Mouse (Mus musculus) layer of hippocampus, postnatal 25 days (tissue): ENCODE results near the gene Gsta2. TPM values are rescaled to one million over a fixed set of nuclear protein-coding genes. Genes with fewer than 3 reads are reported as not detected.
"Not testable (repeated sequence)": the region's sequence is repeated elsewhere in the genome, so short reads cannot be mapped to it uniquely, and the experiment has no call there.

Experiments
- DNase-seq, 2 experiments: peaks; one replicate each; pipeline ENCODE4 v3.0.0; 2022; ENCODE audit warnings: mixed read lengths in 2 of 2, low spot score in 1 of 2; ENCODE audit errors: extremely low spot score in 1 of 2
- total RNA-seq, 2 experiments: library from RNA; stranded (reverse); gene quantifications; 2 replicates each; pipeline ENCODE4 v1.2.3; 2021

Gsta2 gene
- total RNA-seq, 2 experiments from 2014 or later: not detected

DNA sequence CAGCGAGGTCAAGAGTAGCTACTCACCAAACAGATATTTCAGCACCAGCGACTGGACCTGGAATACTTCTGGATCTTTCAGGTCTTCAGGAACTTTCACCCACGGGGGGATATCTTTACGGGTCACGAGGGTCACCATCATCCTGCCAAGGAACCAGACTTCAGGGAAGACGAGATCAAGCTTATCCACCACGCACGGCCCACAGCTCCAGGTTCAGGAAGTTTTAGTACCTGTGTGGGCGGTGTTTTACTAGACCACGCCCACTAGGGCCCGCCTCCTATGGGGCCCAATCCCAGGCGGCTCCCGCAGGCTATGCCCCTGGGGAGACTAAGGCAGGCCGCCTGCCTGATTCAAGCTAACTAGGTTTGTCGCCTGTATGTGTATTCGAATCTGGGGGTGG, 12.4 kb upstream of the Gsta2 start, which contains the start of gene Dppa5a:
Gene Dppa5a, minus strand, starts transcription at position 219 of the 400 bp plus-strand sequence.
- not testable (repeated sequence) for DNase-seq

DNA sequence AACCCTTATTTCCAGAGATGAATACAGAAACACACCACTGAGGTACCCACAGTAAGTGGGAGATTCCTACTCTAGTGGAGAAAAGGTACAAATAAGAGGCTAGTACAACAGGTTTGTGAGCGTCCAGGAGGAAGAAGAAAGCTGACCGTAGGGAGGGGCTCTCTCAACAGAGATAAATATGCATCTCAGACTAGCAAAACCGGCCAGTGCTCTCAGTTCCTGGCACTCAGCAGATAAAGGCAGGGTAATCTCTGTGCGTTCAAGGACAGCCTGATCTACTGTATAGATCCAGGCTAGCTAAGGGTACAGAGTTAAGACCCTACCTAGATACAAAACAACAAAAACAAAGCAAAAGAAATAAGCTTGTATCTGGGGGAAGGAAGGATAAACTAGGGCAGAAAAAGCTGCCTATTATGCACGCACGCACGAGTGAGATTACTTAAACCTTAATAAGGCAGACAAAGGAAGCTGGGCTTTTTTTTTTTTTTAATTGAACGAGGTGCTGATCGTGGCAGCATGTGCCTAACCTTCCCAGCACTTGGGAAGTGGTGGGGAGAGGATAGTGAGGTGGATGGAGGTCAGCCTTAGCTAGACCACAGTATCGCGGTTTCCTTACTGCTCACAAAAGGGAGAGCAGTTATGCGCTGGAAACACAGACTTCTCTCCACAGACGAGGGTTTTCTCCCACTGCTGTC, 10.4 kb upstream of the Gsta2 start:
- DNase-seq: no peak

DNA sequence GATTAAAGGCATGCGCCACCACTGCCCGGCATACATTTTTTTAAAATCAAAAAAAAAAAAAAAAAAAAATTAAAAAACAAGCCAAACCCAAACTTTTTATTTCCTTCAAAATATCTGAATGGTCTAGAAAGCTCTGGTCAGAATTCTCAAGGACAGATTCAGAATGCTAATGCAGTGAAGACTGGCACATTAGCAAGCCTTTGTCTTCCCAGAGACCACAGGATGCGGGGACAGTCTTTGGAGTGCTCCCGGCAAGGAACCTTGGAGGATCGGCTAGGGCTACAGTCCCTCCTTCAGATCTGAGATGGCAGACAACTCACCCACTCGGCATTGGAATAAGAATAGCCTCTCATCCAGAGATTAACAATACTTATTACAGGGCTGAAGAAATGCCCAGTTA, 9.1 kb upstream of the Gsta2 start:
- DNase-seq: no peak

DNA sequence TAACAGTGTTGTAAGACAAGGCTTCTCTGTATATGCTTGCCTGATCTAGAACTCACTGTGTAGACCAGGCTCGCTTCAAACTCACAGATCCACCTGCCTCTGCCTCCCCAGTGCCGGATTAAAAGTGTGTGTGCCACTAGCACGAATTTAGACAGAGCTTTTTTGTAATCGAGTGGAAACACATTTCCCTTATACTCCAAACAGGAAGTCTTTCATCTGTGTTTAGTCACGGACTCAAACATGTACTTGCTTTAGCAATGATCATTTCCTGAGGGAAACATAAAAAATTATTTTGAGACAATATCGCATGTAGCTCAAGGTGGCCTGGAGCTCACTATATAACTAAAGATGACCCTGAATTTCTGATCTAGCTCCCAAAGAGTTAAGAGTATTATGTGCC, 7.8 kb upstream of the Gsta2 start:
- DNase-seq: no peak

DNA sequence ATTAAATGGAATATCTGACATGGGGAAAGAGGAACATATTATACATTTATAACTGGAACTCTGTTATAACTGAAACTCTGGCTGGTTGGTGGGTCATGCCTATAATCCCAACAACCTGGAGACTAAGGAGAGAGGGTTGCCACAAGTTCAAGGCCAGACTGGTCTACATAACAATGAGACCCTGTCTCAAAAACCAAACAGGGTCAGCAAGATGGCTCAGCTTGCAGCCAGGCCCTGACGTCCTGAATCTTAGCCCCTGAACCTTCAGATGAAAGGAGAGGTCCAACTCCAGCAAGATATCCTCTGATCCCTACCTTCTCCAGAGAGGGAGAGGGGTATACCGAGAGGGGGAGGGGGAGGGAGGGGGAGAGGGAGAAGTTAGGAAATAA, 4.9 kb upstream of the Gsta2 start:
- DNase-seq: no peak

DNA sequence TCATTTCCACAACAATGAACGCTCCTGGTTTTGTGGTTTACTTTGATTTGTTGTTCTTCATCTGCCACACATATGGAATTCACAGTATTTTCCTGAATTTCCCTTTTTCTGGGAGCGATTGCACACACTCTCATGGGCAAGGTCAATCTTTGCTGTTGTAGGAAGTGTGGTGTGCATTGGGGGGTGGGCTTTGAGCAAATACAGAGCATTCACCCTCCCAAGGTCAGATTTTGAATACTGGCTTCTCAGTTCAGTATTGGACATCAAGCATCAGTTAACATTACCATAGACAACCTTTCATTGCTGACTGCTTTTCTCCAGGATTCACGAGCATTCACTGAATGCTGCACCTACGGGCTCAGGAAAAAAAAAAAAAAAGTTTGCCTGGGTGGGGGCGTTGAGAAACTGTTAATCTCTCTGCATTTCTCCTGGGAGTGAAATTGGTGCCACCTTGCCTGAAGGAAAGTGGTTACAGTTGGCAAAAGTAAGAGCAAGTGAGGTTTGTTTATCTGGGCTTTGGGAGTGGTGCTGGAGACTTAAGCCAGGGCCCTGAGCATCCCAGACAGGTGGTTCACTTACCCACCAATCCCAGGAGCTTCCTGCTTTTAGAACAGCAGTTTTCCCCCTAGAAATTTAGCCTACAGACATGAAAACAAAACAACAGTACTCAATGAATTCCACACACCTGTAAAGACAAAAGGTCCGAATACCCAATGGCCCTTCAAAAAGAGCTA, 4.3 kb upstream of the Gsta2 start:
- DNase-seq: no peak

DNA sequence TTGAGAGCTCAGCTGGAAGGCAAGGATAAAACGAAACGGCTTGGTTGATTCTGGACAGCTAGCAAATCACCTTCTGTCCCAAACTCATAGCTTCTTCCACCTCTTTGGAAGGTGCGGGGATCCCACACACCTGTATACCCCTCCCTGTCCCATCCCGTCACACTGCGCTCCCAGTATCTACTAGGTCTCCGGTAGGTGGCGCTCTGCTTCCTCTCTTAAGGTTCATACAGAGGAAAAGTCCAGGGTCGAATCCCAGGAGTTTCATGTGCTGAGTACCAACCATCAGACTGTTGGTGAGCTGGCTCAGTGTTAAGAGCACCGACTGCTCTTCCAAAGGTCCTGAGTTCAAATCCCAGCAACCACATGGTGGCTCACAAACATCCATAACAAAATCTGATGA, 2.5 kb upstream of the Gsta2 start:
- DNase-seq: peak; percentile 24 to 78

DNA sequence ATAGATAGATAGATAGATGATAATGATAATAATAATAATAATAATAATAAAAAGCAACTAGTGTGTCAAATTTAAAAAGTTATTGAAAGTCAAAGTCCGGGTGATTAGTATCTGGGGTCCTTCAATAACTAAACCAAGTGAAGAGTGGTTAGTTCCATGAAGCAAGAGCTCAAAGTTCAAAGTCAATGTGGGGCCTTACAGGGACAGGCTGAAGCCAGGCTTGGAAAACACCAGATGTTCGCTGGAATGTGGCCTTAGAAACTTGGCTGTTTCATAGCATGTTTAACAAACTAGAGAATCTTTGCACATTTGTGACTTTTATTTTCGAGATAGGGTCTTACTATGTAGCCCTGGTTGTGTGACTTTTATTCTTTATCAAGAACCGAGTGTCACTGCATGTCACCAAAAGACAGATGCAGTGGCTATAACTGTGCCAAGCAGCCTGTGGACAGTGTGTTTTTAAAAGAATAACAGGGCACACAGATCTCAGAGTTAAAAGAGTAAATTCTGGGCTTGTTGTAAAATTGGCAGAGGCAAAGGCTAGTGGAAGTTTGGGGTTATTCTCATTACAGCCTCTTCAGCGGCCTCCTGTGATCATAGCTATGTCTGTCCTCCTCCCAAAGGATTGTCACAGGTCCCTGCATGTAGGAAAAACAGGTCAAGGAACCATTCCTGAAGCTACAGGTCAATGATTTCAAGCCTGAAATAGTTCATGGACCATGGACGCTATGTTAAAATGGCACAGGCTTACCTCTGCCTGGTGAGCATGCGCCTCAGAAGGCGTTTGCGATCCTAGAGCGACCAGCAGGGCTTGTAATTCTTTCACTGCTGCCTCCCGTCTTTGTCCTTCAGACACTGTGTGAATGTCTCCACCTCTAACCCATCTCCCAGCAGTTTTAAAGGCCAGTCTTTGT, 666 bp downstream of the Gsta2 start:
- no peak for DNase-seq

DNA sequence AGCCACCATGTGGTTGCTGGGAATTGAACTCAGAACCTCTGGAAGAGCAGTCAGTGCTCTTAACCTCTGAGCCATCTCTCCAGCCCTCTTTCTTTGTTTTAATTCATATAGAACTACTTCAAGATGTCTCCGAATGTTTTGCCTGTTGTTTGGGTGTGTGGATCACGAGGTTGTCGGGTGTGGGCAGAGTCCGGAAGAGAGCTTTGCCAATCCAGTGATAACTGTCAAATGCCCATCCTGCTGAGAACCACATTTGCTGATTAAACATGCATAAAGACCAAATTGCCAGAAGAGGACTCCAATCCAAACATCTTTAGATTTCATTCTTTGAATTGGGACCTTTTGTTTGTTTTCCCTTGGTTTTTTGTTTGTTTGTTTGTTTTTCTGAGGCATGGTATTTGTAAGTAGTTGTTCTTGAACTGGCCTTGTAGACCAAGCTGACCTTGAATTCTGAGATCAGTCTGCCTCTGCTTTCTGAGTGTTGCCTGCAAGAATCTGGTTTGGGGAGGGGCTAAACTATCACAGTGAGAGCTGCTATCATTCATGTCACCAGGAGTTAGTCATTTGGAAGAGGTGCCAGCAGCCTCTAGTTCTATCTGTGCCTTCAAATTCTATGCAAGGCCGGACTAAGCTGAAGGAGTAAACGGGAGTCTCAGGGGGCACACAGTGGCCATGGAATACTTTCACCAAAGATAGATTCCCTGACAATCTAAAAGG, 3.9 kb downstream of the Gsta2 start:
- DNase-seq: no peak

DNA sequence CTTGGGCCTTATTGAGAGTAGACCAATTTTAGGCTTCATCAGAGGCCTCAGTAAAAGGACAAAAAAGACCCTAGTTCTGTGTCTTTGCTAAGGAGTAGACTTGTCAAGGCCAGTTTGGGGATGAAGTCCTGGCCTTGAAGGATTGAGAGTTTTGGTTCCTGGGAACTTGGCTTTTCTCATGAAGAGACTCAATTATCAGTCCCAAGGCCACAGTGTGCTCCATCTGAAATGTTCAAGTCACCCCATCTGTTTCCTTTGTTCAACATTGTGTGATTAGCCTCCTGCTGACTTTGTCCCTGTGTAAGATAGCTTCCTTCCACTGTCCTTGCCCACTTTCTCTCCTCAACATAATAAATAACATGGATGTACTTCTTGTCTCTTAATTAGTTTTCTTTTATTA, 5.6 kb downstream of the Gsta2 start:
- not testable (repeated sequence) for DNase-seq

DNA sequence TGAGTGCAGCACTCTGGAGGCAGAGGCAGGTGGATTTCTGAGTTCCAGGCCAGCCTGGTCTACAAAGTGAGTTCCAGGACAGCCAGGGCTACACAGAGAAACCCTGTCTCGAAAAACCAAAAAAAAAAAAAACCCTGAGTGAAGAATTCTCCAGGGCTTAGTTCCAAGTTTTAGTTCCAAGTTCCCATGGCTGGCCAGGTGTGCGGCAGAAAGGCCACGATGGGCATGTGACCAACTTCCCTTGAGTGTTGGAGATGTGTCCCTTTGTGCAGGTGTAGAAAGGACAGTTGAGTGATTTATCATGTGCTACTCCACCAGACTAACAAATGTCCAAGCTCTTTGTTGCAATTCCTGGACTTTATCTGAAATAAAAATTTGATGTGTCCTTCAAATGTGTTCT, 6.4 kb downstream of the Gsta2 start:
- DNase-seq: not testable (repeated sequence)

DNA sequence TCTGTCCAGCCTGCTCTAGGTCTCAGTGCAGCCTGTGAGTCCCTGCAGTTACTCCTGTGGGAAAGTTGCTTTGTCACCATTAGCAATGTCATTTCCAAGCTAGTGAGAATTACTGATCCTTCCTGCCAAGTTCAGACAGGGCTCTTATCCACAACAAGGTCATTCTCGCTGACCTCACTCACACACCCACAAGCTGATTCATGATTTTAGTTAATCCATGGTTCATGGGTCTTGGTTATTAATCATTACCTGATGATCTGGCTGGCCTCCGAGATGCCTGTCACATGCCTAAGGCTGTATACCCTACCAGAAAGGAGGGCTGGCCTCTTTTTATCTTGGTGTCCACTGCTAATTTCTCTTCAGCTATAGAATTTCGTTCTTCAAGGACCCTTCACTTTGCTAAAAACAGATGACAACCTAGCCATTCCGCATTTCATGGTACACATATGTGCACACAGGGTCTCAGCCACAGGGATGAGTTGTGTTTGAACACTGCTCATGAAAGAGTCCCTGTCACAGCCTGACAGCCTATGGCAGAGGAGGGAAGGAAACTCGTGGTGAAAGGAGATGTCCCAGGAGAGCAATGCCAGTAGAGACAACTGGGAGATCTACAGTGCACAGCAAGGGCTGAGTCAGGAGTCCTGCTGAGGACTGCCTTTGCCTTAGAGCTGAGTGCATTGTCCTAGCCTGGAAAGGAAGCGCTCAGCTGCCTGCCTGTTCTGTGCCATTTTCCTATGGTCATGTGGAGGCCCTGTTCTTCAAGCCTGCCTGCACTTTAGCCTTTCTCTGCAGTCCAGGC, 7.2 kb downstream of the Gsta2 start:
- not testable (repeated sequence) for DNase-seq

DNA sequence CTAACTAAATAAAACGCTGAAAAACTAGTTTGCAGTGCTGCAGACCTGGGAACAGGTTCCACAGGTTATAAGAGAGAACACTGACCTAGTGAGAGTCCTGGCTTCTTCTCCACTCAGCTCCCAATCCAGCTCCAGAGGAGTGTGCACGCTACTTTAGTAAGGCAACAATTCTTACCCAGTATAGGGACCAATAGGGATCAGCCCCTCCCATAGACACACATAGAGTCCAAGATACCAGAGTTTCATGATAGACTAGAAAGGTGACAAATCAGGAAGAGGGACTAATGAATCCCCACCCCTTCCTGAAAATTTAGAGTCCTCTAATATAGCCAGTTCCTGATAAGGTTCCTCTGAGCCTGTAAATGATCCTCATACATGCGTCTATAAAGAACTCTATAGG, 8.6 kb downstream of the Gsta2 start:
- DNase-seq: no peak

DNA sequence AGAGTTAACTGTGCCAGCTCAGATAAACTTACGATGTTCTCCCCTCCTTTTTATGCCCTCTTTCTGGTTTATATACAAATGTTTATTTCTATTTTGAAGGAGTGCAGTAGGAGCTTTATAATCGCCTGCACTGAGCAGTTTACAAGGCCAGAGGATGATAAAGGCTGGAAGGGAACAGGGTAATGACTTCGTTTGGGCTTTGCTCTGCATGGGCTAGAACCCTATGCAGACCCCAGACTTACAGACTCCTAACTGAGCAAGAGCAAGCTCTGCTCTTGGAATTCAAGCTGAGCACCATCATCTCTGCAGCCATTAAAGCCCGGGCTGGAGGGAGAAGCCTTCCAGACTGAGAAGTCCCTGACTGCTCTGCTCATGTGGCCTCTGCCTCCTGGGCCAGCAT, 10.4 kb downstream of the Gsta2 start:
- not testable (repeated sequence) for DNase-seq

DNA sequence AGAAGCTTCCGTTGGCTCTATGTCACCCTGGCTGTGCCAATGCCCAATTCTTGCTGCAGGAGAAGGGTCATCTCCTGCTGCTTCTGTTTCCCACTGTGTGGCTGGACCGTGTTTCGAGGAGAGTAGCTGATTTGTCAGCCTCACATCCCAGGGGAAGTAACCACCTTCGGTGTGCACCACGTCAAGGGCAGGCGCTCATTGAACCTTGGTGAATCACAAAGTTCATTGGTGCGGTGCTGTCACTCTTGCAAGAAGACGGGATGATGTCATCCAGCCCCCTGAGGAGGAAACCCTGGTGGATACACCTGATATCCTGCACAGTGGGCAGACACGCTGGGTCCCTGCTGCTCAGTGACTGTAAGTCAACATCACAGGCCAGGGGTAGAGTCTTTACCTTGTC, 12.5 kb downstream of the Gsta2 start:
- DNase-seq: not testable (repeated sequence)

DNA sequence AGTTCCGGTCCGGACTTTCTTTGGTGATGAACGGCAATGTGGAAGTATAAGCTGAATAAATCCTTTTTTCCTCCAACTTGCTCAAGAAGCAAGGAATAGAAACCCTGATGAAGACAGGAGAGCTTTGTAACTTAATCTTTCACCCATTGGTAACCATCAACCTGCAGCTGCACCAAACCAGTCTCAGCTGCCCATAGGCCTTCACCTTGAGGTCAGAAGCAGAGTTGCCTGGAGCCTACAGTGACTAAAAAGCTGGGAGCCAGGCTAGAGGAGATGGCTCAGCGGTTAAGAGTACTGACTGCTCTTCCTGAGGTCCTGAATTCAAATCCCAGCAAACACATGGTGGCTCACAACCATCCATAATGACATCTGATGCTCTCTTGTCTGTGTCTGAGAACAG, 13.1 kb downstream of the Gsta2 start:
- DNase-seq: not testable (repeated sequence)

DNA sequence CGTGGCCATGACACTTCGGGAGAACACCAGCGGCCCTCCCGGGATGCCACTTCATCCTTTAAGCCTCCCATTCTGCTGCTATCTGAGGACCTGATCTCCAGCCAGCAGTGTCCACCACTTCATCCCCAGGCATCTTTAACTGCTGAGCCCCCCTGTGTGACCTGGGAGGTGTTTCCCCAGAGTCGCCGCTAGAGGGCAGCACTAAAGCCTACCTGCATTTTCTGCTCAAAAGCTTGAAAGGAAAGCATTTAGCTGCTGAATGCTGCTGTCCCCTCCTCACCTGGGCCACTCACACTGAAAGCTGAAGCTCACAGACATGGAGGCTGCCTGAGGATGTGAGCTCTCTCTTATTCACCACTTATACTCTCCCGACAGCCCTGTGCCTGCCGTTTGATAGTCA, 15.3 kb downstream of the Gsta2 start:
- peak; percentile 33 to 62 for DNase-seq

DNA sequence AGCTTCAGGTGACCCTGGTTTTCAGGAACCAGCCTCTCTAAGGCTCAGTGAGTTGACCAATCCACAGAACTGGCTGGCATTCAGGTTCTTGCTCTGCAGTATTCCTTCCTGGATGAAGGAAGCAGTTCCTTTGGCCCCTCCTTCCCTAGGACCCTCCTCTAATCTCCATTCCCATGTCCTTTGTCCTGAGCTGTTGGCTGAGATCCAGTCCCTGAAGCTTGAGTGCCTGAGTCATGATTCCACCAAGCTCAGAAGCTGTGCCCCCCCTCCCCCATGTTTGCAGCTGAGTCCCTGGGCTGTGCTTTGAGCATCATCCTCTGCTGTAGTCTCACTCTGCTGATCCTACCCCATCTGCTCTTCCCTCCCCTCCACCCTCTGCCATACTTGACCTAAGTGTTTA, 18.5 kb downstream of the Gsta2 start:
- DNase-seq: not testable (repeated sequence)

DNA sequence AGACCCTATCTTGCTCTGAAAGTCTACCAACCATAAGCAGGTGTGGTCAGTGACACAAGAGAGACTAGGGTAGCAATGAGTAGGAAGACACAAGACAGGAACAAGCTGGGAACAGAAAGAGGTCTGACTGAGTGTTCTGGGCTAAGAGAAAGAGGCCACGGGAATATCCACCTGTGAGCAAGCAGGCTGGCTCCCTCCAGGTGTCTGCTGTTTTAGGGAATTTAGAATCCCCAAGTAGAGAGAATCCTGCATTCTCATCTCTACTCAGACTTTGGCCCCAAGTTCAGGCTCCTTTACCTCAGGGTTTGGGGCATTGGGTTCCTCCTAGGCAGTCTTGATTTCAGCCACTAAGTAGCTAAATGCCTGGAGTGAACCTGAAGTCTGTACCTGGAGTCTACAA, 28.3 kb downstream of the Gsta2 start, which contains the start of gene Omt2b:
Gene Omt2b, plus strand, starts transcription at position 301 of the 400 bp plus-strand sequence.
- not testable (repeated sequence) for DNase-seq
